Mouse (Mus musculus): ENCODE measurements around the gene Hamp. TPM values are rescaled to one million over a fixed set of nuclear protein-coding genes. Genes with fewer than 3 reads are reported as not detected.

Hamp gene
- polyA plus RNA-seq, 1 experiment from 2014 or later, result not detected

- ATAC-seq (replicated peaks), result no peak
- H3K27ac ChIP-seq (replicated peaks), result no peak overlapping the region
- no peaks in the 10 kb centered on the region for H3K4me1 ChIP-seq
- 78% methylated on average over 3 of the region's 3 CpGs for WGBS
- no peaks in the 10 kb centered on the region for H3K36me3 ChIP-seq
- H3K9ac ChIP-seq (replicated peaks), result no peak overlapping the region
- H3K4me3 ChIP-seq, result no peak overlapping the region
- H3K9me3 ChIP-seq, result no peaks in the 10 kb centered on the region
- H3K27me3 ChIP-seq, result no peaks in the 10 kb centered on the region
- no peak overlapping the region for H3K4me2 ChIP-seq (replicated peaks)
Measured at GRCm38 (mm10) chr7:30966657-30967056, 22.8 kb upstream of the Hamp start.

GRCm38 (mm10) chr7:30965677-30966076, 21.8 kb upstream of the Hamp start:
- ATAC-seq (replicated peaks), result no peak
- no peak overlapping the region for H3K9ac ChIP-seq (replicated peaks)
- H3K36me3 ChIP-seq, result no peaks in the 10 kb centered on the region
- H3K9me3 ChIP-seq, result no peaks in the 10 kb centered on the region
- 70% methylated on average over 14 of the region's 14 CpGs for WGBS
- no peaks in the 10 kb centered on the region for H3K4me1 ChIP-seq
- H3K27me3 ChIP-seq, result no peaks in the 10 kb centered on the region
- no peak overlapping the region for H3K4me3 ChIP-seq
- H3K4me2 ChIP-seq (replicated peaks), result no peak overlapping the region
- H3K27ac ChIP-seq (replicated peaks), result no peak overlapping the region

- ATAC-seq (replicated peaks), result no peak
- no peak overlapping the region for H3K9ac ChIP-seq (replicated peaks)
- no peaks in the 10 kb centered on the region for H3K9me3 ChIP-seq
- H3K36me3 ChIP-seq, result no peaks in the 10 kb centered on the region
- H3K27ac ChIP-seq (replicated peaks), result no peak overlapping the region
- no peaks in the 10 kb centered on the region for H3K27me3 ChIP-seq
- 92% methylated on average over 7 of the region's 7 CpGs for WGBS
- H3K4me2 ChIP-seq (replicated peaks), result no peak overlapping the region
- no peak overlapping the region for H3K4me3 ChIP-seq
- no peaks in the 10 kb centered on the region for H3K4me1 ChIP-seq
Measured at GRCm38 (mm10) chr7:30964366-30964765, 20.5 kb upstream of the Hamp start.

GRCm38 (mm10) chr7:30962862-30963261, 19.0 kb upstream of the Hamp start:
- Histone ChIP-seq H3K27me3 (no peaks in the 10 kb centered on the region), H3K27ac (replicated peaks) (no peak overlapping the region), H3K4me1 (peaks cover 10% of the 10 kb centered on the region), H3K4me3 (no peak overlapping the region), H3K9me3 (no peaks in the 10 kb centered on the region), H3K4me2 (replicated peaks) (no peak overlapping the region), H3K9ac (replicated peaks) (no peak overlapping the region), H3K36me3 (no peaks in the 10 kb centered on the region)
- no peak for ATAC-seq (replicated peaks)
- 94% methylated on average over 5 of the region's 5 CpGs for WGBS

- 91% methylated on average over 6 of the region's 6 CpGs for WGBS
- H3K9ac ChIP-seq (replicated peaks), result no peak overlapping the region
- no peak for ATAC-seq (replicated peaks)
- no peaks in the 10 kb centered on the region for H3K27me3 ChIP-seq
- H3K9me3 ChIP-seq, result no peaks in the 10 kb centered on the region
- peaks cover 24% of the 10 kb centered on the region for H3K4me1 ChIP-seq
- H3K27ac ChIP-seq (replicated peaks), result no peak overlapping the region
- peaks cover 3% of the 10 kb centered on the region; the same call in 1 of the 2 replicates for H3K36me3 ChIP-seq
- H3K4me3 ChIP-seq, result no peak overlapping the region
- no peak overlapping the region for H3K4me2 ChIP-seq (replicated peaks)
Measured at GRCm38 (mm10) chr7:30959786-30960349, 16.0 kb upstream of the Hamp start.

- no peak overlapping the region for H3K9ac ChIP-seq (replicated peaks)
- H3K27ac ChIP-seq (replicated peaks), result no peak overlapping the region
- WGBS, result 96% methylated on average over 9 of the region's 9 CpGs
- H3K4me1 ChIP-seq, result peaks cover 28% of the 10 kb centered on the region
- H3K27me3 ChIP-seq, result no peaks in the 10 kb centered on the region
- peaks cover 12% of the 10 kb centered on the region for H3K36me3 ChIP-seq
- ATAC-seq (replicated peaks), result no peak
- H3K9me3 ChIP-seq, result no peaks in the 10 kb centered on the region
- no peak overlapping the region for H3K4me2 ChIP-seq (replicated peaks)
- H3K4me3 ChIP-seq, result no peak overlapping the region
Measured at GRCm38 (mm10) chr7:30958866-30959487, 15.1 kb upstream of the Hamp start.

- peak overlapping the region; percentile 98 for H3K9ac ChIP-seq (replicated peaks)
- H3K4me3 ChIP-seq, result peak overlapping the region; percentile 96
- WGBS, result 78% methylated on average over 28 of the region's 28 CpGs
- H3K9me3 ChIP-seq, result no peaks in the 10 kb centered on the region
- no peak for ATAC-seq (replicated peaks)
- peaks cover 18% of the 10 kb centered on the region for H3K36me3 ChIP-seq
- H3K27me3 ChIP-seq, result no peaks in the 10 kb centered on the region
- peak overlapping the region; percentile 99 for H3K27ac ChIP-seq (replicated peaks)
- peaks cover 28% of the 10 kb centered on the region for H3K4me1 ChIP-seq
- peak overlapping the region; percentile 56 for H3K4me2 ChIP-seq (replicated peaks)
Measured at GRCm38 (mm10) chr7:30958109-30958865, 14.5 kb upstream of the Hamp start.

- H3K9me3 ChIP-seq, result no peaks in the 10 kb centered on the region
- peaks cover 27% of the 10 kb centered on the region for H3K36me3 ChIP-seq
- WGBS, result under 1% methylated on average over 43 of the region's 43 CpGs
- no peaks in the 10 kb centered on the region for H3K27me3 ChIP-seq
- H3K4me1 ChIP-seq, result peaks cover 28% of the 10 kb centered on the region
- peak overlapping the region; percentile 56 for H3K4me2 ChIP-seq (replicated peaks)
- peak overlapping the region; percentile 96 for H3K4me3 ChIP-seq
- H3K27ac ChIP-seq (replicated peaks), result peak overlapping the region; percentile 99
- ATAC-seq (replicated peaks), result peak; percentile 69
- H3K9ac ChIP-seq (replicated peaks), result peak overlapping the region; percentile 98
Measured at GRCm38 (mm10) chr7:30957367-30957783, 13.5 kb upstream of the Hamp start.

GRCm38 (mm10) chr7:30956756-30957366, 13.0 kb upstream of the Hamp start, which contains the start of gene Usf2:
Gene Usf2, minus strand, starts transcription at chr7:30956803.
- Histone ChIP-seq H3K27ac (replicated peaks) (peak within 1 kb of the TSS; percentile 99), H3K9me3 (no peaks in the 10 kb centered on the region), H3K4me1 (peaks cover 28% of the 10 kb centered on the region), H3K36me3 (peaks cover 32% of the 10 kb centered on the region), H3K4me3 (peak within 1 kb of the TSS; percentile 96), H3K4me2 (replicated peaks) (peak within 1 kb of the TSS; percentile 81), H3K27me3 (no peaks in the 10 kb centered on the region), H3K9ac (replicated peaks) (peak within 1 kb of the TSS; percentile 98)
- under 1% methylated on average over 42 of the region's 82 CpGs for WGBS
- peak; percentile 47 for ATAC-seq (replicated peaks)

GRCm38 (mm10) chr7:30956357-30956751, 12.5 kb upstream of the Hamp start:
- under 1% methylated on average over 28 of the region's 49 CpGs for WGBS
- Histone ChIP-seq H3K27me3 (no peaks in the 10 kb centered on the region), H3K4me2 (replicated peaks) (peak overlapping the region; percentile 81), H3K36me3 (peaks cover 36% of the 10 kb centered on the region), H3K9ac (replicated peaks) (peak overlapping the region; percentile 98), H3K27ac (replicated peaks) (peak overlapping the region; percentile 99), H3K4me1 (peaks cover 28% of the 10 kb centered on the region), H3K9me3 (no peaks in the 10 kb centered on the region), H3K4me3 (peak overlapping the region; percentile 96)
- ATAC-seq (replicated peaks), result peak; percentile 27

- Histone ChIP-seq H3K36me3 (peaks cover 40% of the 10 kb centered on the region), H3K4me2 (replicated peaks) (peak overlapping the region; percentile 81), H3K4me1 (peaks cover 28% of the 10 kb centered on the region), H3K9me3 (no peaks in the 10 kb centered on the region), H3K9ac (replicated peaks) (peak overlapping the region; percentile 98), H3K27me3 (no peaks in the 10 kb centered on the region), H3K4me3 (peak overlapping the region; percentile 96), H3K27ac (replicated peaks) (peak overlapping the region; percentile 99)
- 0% methylated on average over 63 of the region's 64 CpGs for WGBS
- ATAC-seq (replicated peaks), result peak; percentile 68
Measured at GRCm38 (mm10) chr7:30955584-30956356, 11.9 kb upstream of the Hamp start.
